Mouse (Mus musculus) CD4-positive, CD25-positive, alpha-beta regulatory T cell, adult 2 months (primary cell): ENCODE results near the gene Zdhhc24.
A peak's percentile ranks its signal among the peaks of the same experiment; 100 is the strongest.
"Not testable (repeated sequence)": the region's sequence is repeated elsewhere in the genome, so short reads cannot be mapped to it uniquely, and the experiment has no call there.

Source experiments
- DNase-seq: peaks from one replicate; pipeline ENCODE4 v3.0.0-alpha.2; 2012; ENCODE audit warnings: low read depth, low spot score

Zdhhc24 gene

GRCm38 (mm10) chr19:4878405-4879323, at the start of gene Zdhhc24:
Gene Zdhhc24, plus strand, starts transcription at chr19:4878668.
- DNase-seq: peak; percentile 95

GRCm38 (mm10) chr19:4829156-4829555, 49.3 kb upstream of the Zdhhc24 start:
- no peak for DNase-seq

- no peak for DNase-seq
Measured at GRCm38 (mm10) chr19:4833977-4834376, 44.5 kb upstream of the Zdhhc24 start.

GRCm38 (mm10) chr19:4836096-4836495, 42.4 kb upstream of the Zdhhc24 start:
- DNase-seq: no peak

- DNase-seq: no peak
Measured at GRCm38 (mm10) chr19:4837049-4837448, 41.4 kb upstream of the Zdhhc24 start.

GRCm38 (mm10) chr19:4838526-4839140, 39.8 kb upstream of the Zdhhc24 start:
- DNase-seq: no peak

- DNase-seq: peak; percentile 98
Measured at GRCm38 (mm10) chr19:4839149-4839548, 39.3 kb upstream of the Zdhhc24 start, which contains the start of the genes Ccs and Ccdc87. Gene Ccs, minus strand, starts transcription at chr19:4839332. Gene Ccdc87, plus strand, starts transcription at chr19:4839366.

- no peak for DNase-seq
Measured at GRCm38 (mm10) chr19:4840848-4841247, 37.6 kb upstream of the Zdhhc24 start.

- DNase-seq: peak; percentile 51
Measured at GRCm38 (mm10) chr19:4842611-4843010, 35.9 kb upstream of the Zdhhc24 start.

GRCm38 (mm10) chr19:4845846-4846245, 32.6 kb upstream of the Zdhhc24 start:
- DNase-seq: no peak

GRCm38 (mm10) chr19:4847490-4847889, 31.0 kb upstream of the Zdhhc24 start:
- peak; percentile 82 for DNase-seq

- DNase-seq: no peak
Measured at GRCm38 (mm10) chr19:4849800-4850199, 28.7 kb upstream of the Zdhhc24 start.

- no peak for DNase-seq
Measured at GRCm38 (mm10) chr19:4850281-4850680, 28.2 kb upstream of the Zdhhc24 start.

- DNase-seq: peak; percentile 38
Measured at GRCm38 (mm10) chr19:4854552-4855469, 23.7 kb upstream of the Zdhhc24 start, which contains the start of gene Ctsf. Gene Ctsf, plus strand, starts transcription at chr19:4855130.

GRCm38 (mm10) chr19:4855470-4855820, 23.0 kb upstream of the Zdhhc24 start:
- no peak for DNase-seq

- no peak for DNase-seq
Measured at GRCm38 (mm10) chr19:4855951-4856350, 22.5 kb upstream of the Zdhhc24 start.

GRCm38 (mm10) chr19:4859081-4859480, 19.4 kb upstream of the Zdhhc24 start:
- DNase-seq: no peak

- DNase-seq: no peak
Measured at GRCm38 (mm10) chr19:4863048-4863447, 15.4 kb upstream of the Zdhhc24 start.

GRCm38 (mm10) chr19:4865147-4865546, 13.3 kb upstream of the Zdhhc24 start:
- peak; percentile 65 for DNase-seq

- not testable (repeated sequence) for DNase-seq
Measured at GRCm38 (mm10) chr19:4874613-4875012, 3.9 kb upstream of the Zdhhc24 start.

- no peak for DNase-seq
Measured at GRCm38 (mm10) chr19:4876241-4876640, 2.2 kb upstream of the Zdhhc24 start.

- no peak for DNase-seq
Measured at GRCm38 (mm10) chr19:4876755-4877154, 1.7 kb upstream of the Zdhhc24 start.
